Mouse (Mus musculus): ENCODE results near the gene Msantd3.

Msantd3 gene

GRCm38 (mm10) chr4:48539841-48540575 is at the start of gene Msantd3:
Msantd3 (plus strand) TSS chr4:48539935.
- peak; percentile 74 for ATAC-seq (ENCODE audit: insufficient number of reproducible peaks, low FRiP score, low TSS enrichment)

GRCm38 (mm10) chr4:48491290-48491743 is 48.4 kb upstream of the Msantd3 start:
- ATAC-seq (ENCODE audit: insufficient number of reproducible peaks, low FRiP score, low TSS enrichment) = no peak

GRCm38 (mm10) chr4:48492510-48492909 is 47.2 kb upstream of the Msantd3 start:
- no peak for ATAC-seq (ENCODE audit: insufficient number of reproducible peaks, low FRiP score, low TSS enrichment)

GRCm38 (mm10) chr4:48510861-48511260 is 28.9 kb upstream of the Msantd3 start:
- no peak for ATAC-seq (ENCODE audit: insufficient number of reproducible peaks, low FRiP score, low TSS enrichment)

GRCm38 (mm10) chr4:48529559-48529958 is 10.2 kb upstream of the Msantd3 start:
- no peak for ATAC-seq (ENCODE audit: insufficient number of reproducible peaks, low FRiP score, low TSS enrichment)

- no peak for ATAC-seq (ENCODE audit: insufficient number of reproducible peaks, low FRiP score, low TSS enrichment)
Observed at GRCm38 (mm10) chr4:48531804-48532601, 7.7 kb upstream of the Msantd3 start.

- no peak for ATAC-seq (ENCODE audit: insufficient number of reproducible peaks, low FRiP score, low TSS enrichment)
Observed at GRCm38 (mm10) chr4:48536275-48536674, 3.5 kb upstream of the Msantd3 start.

GRCm38 (mm10) chr4:48537024-48537423 is 2.7 kb upstream of the Msantd3 start:
- no peak for ATAC-seq (ENCODE audit: insufficient number of reproducible peaks, low FRiP score, low TSS enrichment)

- no peak for ATAC-seq (ENCODE audit: insufficient number of reproducible peaks, low FRiP score, low TSS enrichment)
Observed at GRCm38 (mm10) chr4:48538581-48538980, 1.2 kb upstream of the Msantd3 start.

- peak; percentile 67; the same call in 1 of the 2 replicates for ATAC-seq (ENCODE audit: insufficient number of reproducible peaks, low FRiP score, low TSS enrichment)
Observed at GRCm38 (mm10) chr4:48540576-48541111, 909 bp downstream of the Msantd3 start.

- ATAC-seq (ENCODE audit: insufficient number of reproducible peaks, low FRiP score, low TSS enrichment) = no peak
Observed at GRCm38 (mm10) chr4:48541526-48542250, 2.0 kb downstream of the Msantd3 start.

- no peak for ATAC-seq (ENCODE audit: insufficient number of reproducible peaks, low FRiP score, low TSS enrichment)
Observed at GRCm38 (mm10) chr4:48542351-48542750, 2.6 kb downstream of the Msantd3 start.

- no peak for ATAC-seq (ENCODE audit: insufficient number of reproducible peaks, low FRiP score, low TSS enrichment)
Observed at GRCm38 (mm10) chr4:48543071-48543865, 3.5 kb downstream of the Msantd3 start.

GRCm38 (mm10) chr4:48544141-48544540 is 4.4 kb downstream of the Msantd3 start:
- no peak for ATAC-seq (ENCODE audit: insufficient number of reproducible peaks, low FRiP score, low TSS enrichment)

GRCm38 (mm10) chr4:48545966-48546365 is 6.2 kb downstream of the Msantd3 start:
- no peak for ATAC-seq (ENCODE audit: insufficient number of reproducible peaks, low FRiP score, low TSS enrichment)

- no peak for ATAC-seq (ENCODE audit: insufficient number of reproducible peaks, low FRiP score, low TSS enrichment)
Observed at GRCm38 (mm10) chr4:48546568-48547496, 7.1 kb downstream of the Msantd3 start.

- peak; percentile 62; the same call in 1 of the 2 replicates for ATAC-seq (ENCODE audit: insufficient number of reproducible peaks, low FRiP score, low TSS enrichment)
Observed at GRCm38 (mm10) chr4:48548393-48549045, 8.8 kb downstream of the Msantd3 start.

- ATAC-seq (ENCODE audit: insufficient number of reproducible peaks, low FRiP score, low TSS enrichment) = no peak
Observed at GRCm38 (mm10) chr4:48549661-48550060, 9.9 kb downstream of the Msantd3 start.

Data from cerebellum, adult (tissue).